Mouse (Mus musculus) thymus, postnatal 4 days (tissue): Measurements from ENCODE around the gene Nptn.
A peak's percentile ranks its signal among the peaks of the same experiment; 100 is the strongest.
"Not testable (repeated sequence)": the region's sequence is repeated elsewhere in the genome, so short reads cannot be mapped to it uniquely, and the experiment has no call there.

Experiments
- DNase-seq: peaks from one replicate; pipeline ENCODE4 v3.0.0; 2021

Nptn gene

GRCm38 (mm10) chr9:58565945-58566344 is 16.1 kb upstream of the Nptn start:
- DNase-seq = not testable (repeated sequence)

GRCm38 (mm10) chr9:58567682-58568081 is 14.4 kb upstream of the Nptn start:
- peak; percentile 65 for DNase-seq

- DNase-seq = no peak
Observed at GRCm38 (mm10) chr9:58571001-58571400, 11.0 kb upstream of the Nptn start.

- peak; percentile 75 for DNase-seq
Observed at GRCm38 (mm10) chr9:58578669-58579068, 3.4 kb upstream of the Nptn start.

- peak; percentile 25 for DNase-seq
Observed at GRCm38 (mm10) chr9:58580453-58581195, 1.4 kb upstream of the Nptn start.

- DNase-seq = no peak
Observed at GRCm38 (mm10) chr9:58581283-58581930, 633 bp upstream of the Nptn start.

GRCm38 (mm10) chr9:58582581-58583266 is 684 bp downstream of the Nptn start:
- DNase-seq = peak; percentile 82

GRCm38 (mm10) chr9:58583267-58583641 is 1.2 kb downstream of the Nptn start:
- peak; percentile 43 for DNase-seq

- DNase-seq = no peak
Observed at GRCm38 (mm10) chr9:58584323-58584722, 2.3 kb downstream of the Nptn start.

- DNase-seq = no peak
Observed at GRCm38 (mm10) chr9:58588657-58589056, 6.6 kb downstream of the Nptn start.

GRCm38 (mm10) chr9:58595313-58595712 is 13.3 kb downstream of the Nptn start:
- DNase-seq = no peak

- DNase-seq = no peak
Observed at GRCm38 (mm10) chr9:58613790-58614189, 31.8 kb downstream of the Nptn start.

GRCm38 (mm10) chr9:58615064-58615938 is 33.3 kb downstream of the Nptn start:
- DNase-seq = no peak

GRCm38 (mm10) chr9:58623009-58623408 is 41.0 kb downstream of the Nptn start:
- no peak for DNase-seq

GRCm38 (mm10) chr9:58627197-58627596 is 45.2 kb downstream of the Nptn start:
- no peak for DNase-seq

- no peak for DNase-seq
Observed at GRCm38 (mm10) chr9:58630441-58630840, 48.4 kb downstream of the Nptn start.

- no peak for DNase-seq
Observed at GRCm38 (mm10) chr9:58648406-58649264, 66.6 kb downstream of the Nptn start.

- DNase-seq = no peak
Observed at GRCm38 (mm10) chr9:58649265-58649626, 67.2 kb downstream of the Nptn start.

- DNase-seq = no peak
Observed at GRCm38 (mm10) chr9:58651993-58652392, 70.0 kb downstream of the Nptn start.

- no peak for DNase-seq
Observed at GRCm38 (mm10) chr9:58654494-58654893, 72.5 kb downstream of the Nptn start.

- peak; percentile 63 for DNase-seq
Observed at GRCm38 (mm10) chr9:58656396-58656795, 74.4 kb downstream of the Nptn start.

GRCm38 (mm10) chr9:58656824-58657223 is 74.8 kb downstream of the Nptn start:
- DNase-seq = no peak
